Mouse (Mus musculus) lung, postnatal 0 days (tissue): Measurements from ENCODE around the gene 3110018I06Rik.

Experiments
- CTCF ChIP-seq: IDR thresholded peaks from 2 replicates; pipeline ENCODE4 v1.5.1; 2016; ENCODE audit warnings: antibody characterized with exemption, mild to moderate bottlenecking
- EP300 ChIP-seq: IDR thresholded peaks from 2 replicates; pipeline ENCODE4 v1.6.1; 2016; ENCODE audit warnings: antibody characterized with exemption, mild to moderate bottlenecking, control low read depth

- TF ChIP-seq CTCF (no peak), EP300 (no peak)
These were observed 44.4 kb downstream of the 3110018I06Rik start for GRCm38 (mm10) chr12:107532871-107533270.
